Mouse (Mus musculus): ENCODE results near the gene Ncam2. TPM values are rescaled to one million over a fixed set of nuclear protein-coding genes. Genes with fewer than 3 reads are reported as not detected.

Ncam2 gene
- polyA plus RNA-seq (2012; rRNA removed; ENCODE audit: low replicate concordance), result 0.02 TPM in 1 of 2 replicates, not detected in the other

DNA sequence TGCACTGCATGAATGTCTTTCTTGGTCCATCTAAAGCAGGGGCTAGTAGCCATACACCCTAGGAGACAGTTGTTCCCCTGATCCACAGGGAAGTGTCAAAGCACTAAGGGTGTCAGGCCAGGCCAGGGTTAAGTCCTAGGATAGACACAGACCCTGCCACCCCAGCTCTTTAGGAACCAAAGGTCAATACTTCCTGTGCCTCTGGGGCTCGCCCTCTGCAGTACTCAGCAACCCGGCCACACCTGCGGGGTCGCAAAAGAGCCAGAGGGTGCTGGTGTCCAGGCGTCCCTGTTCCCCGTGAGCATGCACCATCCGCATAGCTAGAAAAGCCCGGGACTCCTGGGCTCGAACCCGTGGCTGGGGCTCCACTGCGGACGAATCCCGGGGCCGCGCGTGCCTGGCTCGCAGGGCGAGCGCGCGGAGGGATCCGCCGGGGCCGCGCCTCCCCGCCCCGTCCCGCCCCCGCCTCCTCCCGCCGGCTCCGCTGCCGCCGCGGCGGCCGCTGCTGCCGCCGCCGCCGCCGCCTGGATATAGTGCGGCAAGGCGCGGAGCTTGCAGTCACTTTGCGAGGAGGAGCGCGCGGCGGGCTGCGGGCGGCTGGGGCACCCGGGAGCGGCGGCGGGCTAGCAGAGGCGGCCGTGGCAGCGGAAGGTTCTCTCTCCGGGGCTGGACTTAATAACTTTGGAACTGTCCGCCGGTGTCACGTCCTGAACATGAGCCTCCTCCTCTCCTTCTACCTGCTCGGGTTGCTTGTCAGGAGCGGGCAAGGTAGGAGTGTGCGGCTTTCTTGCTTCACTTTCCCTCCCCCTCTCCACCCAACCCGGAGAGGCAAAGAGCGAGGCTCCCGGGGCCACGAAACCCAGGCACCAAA, at the start of gene Ncam2:
Gene Ncam2, plus strand, starts transcription at position 497 of the 871 bp plus-strand sequence.

All from duodenum, adult 2 months (tissue).